Mouse (Mus musculus) neutrophil, adult 5-6 weeks (primary cell): ENCODE results near the gene Csnk1d. TPM values are rescaled to one million over a fixed set of nuclear protein-coding genes. Genes with fewer than 3 reads are reported as not detected.

ENCODE experiments used
- ATAC-seq: fragments of 151-379, 151-347 bp; 2 replicates; pipeline ENCODE4 v1.8.0; 2017; ENCODE audit warnings: mild to moderate bottlenecking, moderate TSS enrichment; ENCODE audit not compliant: insufficient number of reproducible peaks, poor library complexity, low FRiP score, severe bottlenecking; ENCODE audit errors: extremely low read depth
- total RNA-seq: library from RNA; stranded (forward); fragments of 200-1000 nt; gene quantifications from 2 replicates; pipeline ENCODE4 v1.2.3, GENCODE M21; 2017

Gene Csnk1d
- total RNA-seq, result 89.3 and 108 TPM in 2 replicates

DNA sequence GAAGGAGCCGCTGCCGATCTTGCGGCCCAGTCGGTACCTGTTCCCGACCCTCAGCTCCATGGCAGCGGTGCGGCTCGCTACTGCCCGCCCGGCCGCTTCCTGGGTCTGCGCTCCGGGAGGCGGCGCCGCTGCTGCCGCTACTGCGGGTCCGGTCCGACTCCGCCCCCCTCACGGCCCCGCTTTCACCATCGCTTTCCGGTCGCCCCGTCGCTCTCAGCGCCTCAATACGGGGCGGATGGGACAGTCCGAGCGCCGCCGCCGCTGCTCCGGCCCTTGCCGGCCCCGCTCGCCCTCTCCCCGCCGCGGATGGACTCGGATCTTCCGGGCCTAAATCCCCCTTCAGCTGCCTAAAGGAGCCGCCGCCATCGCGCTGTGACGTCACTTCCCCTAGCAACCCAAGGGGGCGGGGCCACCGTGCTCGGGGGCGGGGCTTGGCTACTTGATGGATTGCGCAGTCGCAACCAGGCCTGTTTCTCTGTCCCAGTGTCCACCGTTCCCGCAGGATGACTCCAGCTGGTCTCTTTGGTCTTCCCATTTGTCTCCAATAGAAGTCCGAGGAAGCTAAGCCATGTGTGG is at the start of gene Csnk1d:
Gene Csnk1d (minus strand): TSS at position 380 of the 576 bp plus-strand sequence.
- ATAC-seq, result peak; percentile 74

- no peak for ATAC-seq
Measured at GRCm38 (mm10) chr11:121039302-121039701, 48.2 kb upstream of the Csnk1d start, which contains the start of gene Cd7. Gene Cd7 (minus strand): TSS chr11:121039418.

DNA sequence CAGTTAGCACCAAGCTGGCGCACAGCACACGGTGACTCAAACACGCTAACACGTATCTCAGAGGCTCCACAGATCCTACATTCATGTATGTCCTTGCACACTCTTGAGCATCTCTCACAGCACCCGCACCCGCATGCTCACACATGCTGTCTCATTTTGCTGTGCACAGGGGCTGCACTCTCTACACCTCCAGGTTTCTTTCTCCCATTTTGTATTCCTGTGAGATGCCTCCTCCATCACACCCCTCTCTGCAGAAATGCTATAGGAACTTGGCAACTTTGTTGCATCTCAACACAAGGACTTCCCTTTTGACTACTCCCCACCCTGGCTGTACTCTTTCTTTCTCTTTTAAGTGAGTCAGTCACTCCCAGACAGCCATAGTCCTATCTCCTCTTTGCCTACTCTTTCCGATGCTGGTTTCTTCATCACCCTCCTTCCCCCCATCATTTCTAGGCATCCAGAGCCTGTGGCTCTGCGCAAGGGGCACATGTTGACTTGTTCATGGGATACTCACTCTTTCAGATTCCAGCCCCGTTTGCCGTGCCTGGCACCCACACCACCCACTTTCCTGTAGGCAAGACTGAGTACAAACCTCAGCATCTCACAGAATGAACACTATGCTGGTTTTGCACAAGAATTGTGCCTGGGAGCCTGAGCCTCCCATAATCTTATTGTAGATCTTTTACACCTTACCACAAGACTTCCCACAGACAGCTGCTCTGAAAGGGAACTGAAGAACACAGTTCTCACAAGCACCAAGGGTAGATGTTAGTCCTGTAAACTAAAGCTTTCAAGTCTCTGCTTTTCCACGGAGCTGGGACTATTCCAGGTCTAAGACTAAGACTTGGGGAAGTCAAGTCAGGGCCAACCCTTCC is 47.5 kb upstream of the Csnk1d start:
- no peak for ATAC-seq

GRCm38 (mm10) chr11:121033118-121033517 is 42.0 kb upstream of the Csnk1d start:
- no peak for ATAC-seq

DNA sequence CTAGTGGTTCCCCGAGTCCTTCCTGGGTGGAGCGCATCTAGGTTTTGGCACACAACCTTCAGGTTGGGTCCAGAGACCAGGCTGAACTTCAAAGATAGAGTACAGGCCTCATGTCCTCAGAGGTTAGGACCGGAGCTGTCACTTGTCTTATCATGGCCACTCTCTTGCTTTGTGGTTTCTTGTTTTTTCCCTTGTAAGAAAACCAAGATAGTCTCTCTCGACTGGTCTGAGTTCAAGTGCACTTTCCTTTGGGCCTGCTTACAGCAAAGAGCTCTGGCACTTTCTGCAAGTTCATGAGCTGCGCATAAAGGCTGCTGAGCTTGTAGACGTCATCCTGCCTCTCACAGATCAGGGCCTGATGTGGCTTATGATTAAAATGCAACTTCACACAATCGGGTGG is 36.1 kb upstream of the Csnk1d start:
- no peak for ATAC-seq

GRCm38 (mm10) chr11:121024163-121024562 is 33.0 kb upstream of the Csnk1d start:
- ATAC-seq, result no peak

DNA sequence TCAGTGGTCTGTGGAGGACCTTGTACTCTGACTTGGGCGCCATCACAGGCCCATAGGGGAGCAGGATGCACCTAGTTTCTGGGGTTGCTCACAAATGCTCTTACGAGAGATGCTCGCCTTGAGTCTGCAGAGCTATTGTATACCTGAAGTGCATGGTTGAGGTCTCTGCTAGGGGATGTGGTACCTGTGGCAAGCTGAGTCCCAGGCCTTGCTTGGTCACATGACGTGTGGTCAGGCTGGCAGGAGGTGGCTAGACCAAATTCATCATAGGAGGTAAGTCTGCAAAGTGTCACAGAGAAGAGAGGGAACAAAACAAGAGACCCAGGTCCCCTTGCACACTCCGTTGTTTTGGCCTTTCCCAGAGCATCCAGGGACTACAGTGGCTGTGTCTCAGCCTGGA is 28.4 kb upstream of the Csnk1d start:
- no peak for ATAC-seq

GRCm38 (mm10) chr11:121017703-121018102 is 26.6 kb upstream of the Csnk1d start:
- peak; percentile 40; the same call in 1 of the 2 replicates for ATAC-seq

- no peak for ATAC-seq
Measured at GRCm38 (mm10) chr11:121015472-121015871, 24.3 kb upstream of the Csnk1d start.

GRCm38 (mm10) chr11:121014896-121015300 is 23.8 kb upstream of the Csnk1d start:
- ATAC-seq, result no peak

DNA sequence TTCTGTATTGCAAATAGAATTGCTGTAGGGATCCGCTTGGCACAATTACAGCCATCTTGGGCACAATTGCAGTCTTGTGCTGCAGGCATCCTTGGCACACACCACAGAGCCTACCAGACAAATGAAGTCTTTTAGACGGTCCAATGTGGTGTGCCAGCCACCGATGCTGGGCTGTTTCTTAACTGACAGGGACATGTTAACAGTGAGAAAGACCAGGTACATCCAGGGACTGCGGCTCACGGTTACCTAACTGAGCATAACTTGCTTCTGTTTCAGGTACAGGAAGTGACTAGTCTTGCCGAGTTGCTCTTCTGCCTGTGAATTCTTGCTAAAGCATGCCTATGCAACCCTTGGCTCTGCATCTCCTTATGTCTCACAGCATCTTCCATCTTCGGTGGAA is 22.5 kb upstream of the Csnk1d start:
- no peak for ATAC-seq

GRCm38 (mm10) chr11:121010044-121010755 is 19.1 kb upstream of the Csnk1d start:
- no peak for ATAC-seq

- ATAC-seq, result no peak
Measured at GRCm38 (mm10) chr11:121006184-121006583, 15.1 kb upstream of the Csnk1d start.

GRCm38 (mm10) chr11:121004281-121004680 is 13.2 kb upstream of the Csnk1d start:
- ATAC-seq, result no peak

DNA sequence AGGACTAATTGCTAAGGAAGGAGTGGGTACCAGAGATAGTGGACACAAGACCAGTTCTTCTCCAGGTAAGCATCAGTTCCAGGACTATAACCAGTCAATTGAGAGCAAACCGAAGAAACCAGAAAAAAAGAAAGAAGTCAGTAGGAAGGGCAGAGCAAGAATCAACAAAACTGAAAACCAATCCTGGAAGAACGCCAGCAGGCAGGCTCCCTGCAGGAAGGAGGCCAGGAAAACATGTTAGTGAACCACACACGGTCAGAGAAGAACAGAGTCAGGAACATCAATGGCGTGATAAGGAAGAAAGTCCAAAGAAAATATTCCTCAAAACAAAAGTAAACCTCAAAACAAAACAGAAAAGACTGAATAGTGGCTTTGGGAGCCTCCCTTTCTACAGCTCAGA is 10.8 kb upstream of the Csnk1d start:
- ATAC-seq, result no peak

DNA sequence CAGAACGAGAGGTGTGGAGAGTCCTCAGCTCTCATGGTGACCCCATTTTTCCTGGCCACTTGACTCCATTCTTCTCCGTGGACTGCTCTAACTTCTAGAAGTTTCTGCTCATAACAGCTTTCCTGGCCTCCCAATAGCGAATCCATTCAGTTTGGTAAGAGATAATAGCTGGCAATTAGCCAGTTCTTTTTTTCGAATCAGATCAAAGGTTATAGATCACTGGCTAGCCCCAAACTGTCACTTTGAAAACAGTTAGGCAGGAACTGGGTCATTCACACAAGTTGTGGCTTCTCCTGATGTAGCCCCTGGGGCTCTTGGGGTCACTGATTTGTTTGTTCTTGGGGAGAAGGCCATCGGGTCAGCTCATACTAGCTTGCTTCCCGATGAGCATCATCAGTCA is 3.6 kb upstream of the Csnk1d start:
- ATAC-seq, result no peak

DNA sequence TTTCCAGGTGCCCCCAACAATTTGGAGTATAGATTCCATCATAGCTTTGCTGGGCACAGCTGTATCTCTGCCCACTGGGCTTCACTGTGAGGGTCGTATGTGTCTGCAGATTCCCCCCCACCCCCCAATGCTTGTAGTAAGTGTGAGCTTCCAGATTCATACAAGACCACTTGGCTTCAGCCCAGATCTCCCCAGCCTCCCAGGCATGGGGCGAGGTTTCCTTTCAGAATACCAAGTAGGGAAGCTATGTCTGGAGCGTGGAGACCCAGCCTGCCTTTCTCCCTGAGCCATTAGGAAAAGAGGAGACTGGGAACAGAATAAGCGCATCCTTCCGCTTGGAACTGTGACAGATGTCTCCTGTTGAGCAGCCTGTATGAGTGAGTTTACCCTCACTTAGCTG is 2.5 kb upstream of the Csnk1d start:
- no peak for ATAC-seq

DNA sequence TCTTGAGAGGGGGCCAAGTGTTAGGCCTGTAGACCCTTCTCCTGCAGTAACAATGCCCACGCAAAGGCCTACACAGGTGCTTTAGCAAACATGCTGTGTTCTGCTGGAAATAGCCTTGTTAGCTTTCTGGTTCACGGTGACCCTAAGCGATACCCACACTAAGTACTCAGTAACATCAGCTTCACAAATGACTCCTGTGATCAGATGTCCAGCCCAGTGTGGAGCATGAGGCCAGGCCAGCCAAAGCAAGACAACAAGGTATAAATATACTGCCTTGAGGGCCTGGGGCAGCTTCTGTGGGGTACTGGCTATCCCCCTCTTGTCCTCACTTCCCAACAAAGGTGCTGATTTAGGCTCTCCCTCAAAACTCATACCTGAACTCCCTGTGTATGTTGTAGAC is 1.9 kb upstream of the Csnk1d start:
- ATAC-seq, result no peak

GRCm38 (mm10) chr11:120991791-120992190 is 661 bp upstream of the Csnk1d start:
- no peak for ATAC-seq
